Mouse (Mus musculus): ENCODE results near the gene Pip4k2c.
"Not testable (repeated sequence)": the region's sequence is repeated elsewhere in the genome, so short reads cannot be mapped to it uniquely, and the experiment has no call there.

- not testable (repeated sequence) for TF ChIP-seq HCFC1 (IDR thresholded peaks at IDR 0.05; ENCODE audit: borderline replicate concordance, insufficient read depth, low read length); ZNF384 (IDR thresholded peaks at IDR 0.05; ENCODE audit: low read depth, low read length); ZC3H11A (IDR thresholded peaks at IDR 0.05; ENCODE audit: borderline replicate concordance, low read depth, low read length)
Measured at GRCm38 (mm10) chr10:127152556-127152955, 58.8 kb downstream of the Pip4k2c start.

All from ES-E14 (cell line).